Mouse (Mus musculus) heart, postnatal 0 days (tissue): ENCODE data around the gene Gm14399. TPM values are rescaled to one million over a fixed set of nuclear protein-coding genes. Genes with fewer than 3 reads are reported as not detected.
A peak's percentile ranks its signal among the peaks of the same experiment; 100 is the strongest.
"Not testable (repeated sequence)": the region's sequence is repeated elsewhere in the genome, so short reads cannot be mapped to it uniquely, and the experiment has no call there.

Experiments
- ATAC-seq: fragments of 200-750 bp; cut with Nextera tagmentation; 2 replicates; pipeline ENCODE4 v1.8.0; 2017; ENCODE audit warnings: low read depth, moderate number of reproducible peaks, moderate library complexity; ENCODE audit not compliant: insufficient read depth
- DNase-seq: peaks from one replicate; pipeline ENCODE4 v3.0.0-alpha.2; 2016; ENCODE audit warnings: low spot score
- H3K27ac ChIP-seq: fragments of 300-500 bp; sonication (generic); 2 replicates; pipeline ENCODE4 v1.5.1; 2014; ENCODE audit warnings: low read depth, mild to moderate bottlenecking
- H3K27me3 ChIP-seq: fragments of 300-500 bp; sonication (generic); 2 replicates; pipeline ENCODE4 v1.6.1; 2014; ENCODE audit warnings: low read length, mixed read lengths; ENCODE audit not compliant: control insufficient read depth, insufficient read depth
- H3K36me3 ChIP-seq: fragments of 300-500 bp; sonication (generic); replicated peaks from 2 replicates; pipeline ENCODE4 v1.6.1; 2014; ENCODE audit warnings: low read length, mixed read lengths; ENCODE audit not compliant: control insufficient read depth, insufficient read depth
- H3K4me1 ChIP-seq: fragments of 300-500 bp; sonication (generic); 2 replicates; pipeline ENCODE4 v1.6.1; 2014; ENCODE audit warnings: antibody characterized with exemption; ENCODE audit not compliant: control insufficient read depth, insufficient read depth
- H3K4me2 ChIP-seq: fragments of 300-500 bp; sonication (generic); 2 replicates; pipeline ENCODE4 v1.6.1; 2014; ENCODE audit warnings: low read depth, mild to moderate bottlenecking, low read length, moderate library complexity
- H3K4me3 ChIP-seq: fragments of 300-500 bp; sonication (generic); 2 replicates; pipeline ENCODE4 v1.5.1; 2014; ENCODE audit warnings: low read depth, low read length
- H3K9ac ChIP-seq: fragments of 300-500 bp; sonication (generic); replicated peaks from 2 replicates; pipeline ENCODE4 v1.6.1; 2014; ENCODE audit warnings: low read depth, low read length, mixed read lengths
- H3K9me3 ChIP-seq: fragments of 300-500 bp; sonication (generic); replicated peaks from 2 replicates; pipeline ENCODE4 v1.6.1; 2016; ENCODE audit warnings: low read length; ENCODE audit not compliant: control insufficient read depth
- CTCF ChIP-seq: IDR thresholded peaks from 2 replicates; pipeline ENCODE4 v1.5.1; 2016; ENCODE audit warnings: antibody characterized with exemption, control low read depth, low read depth
- EP300 ChIP-seq: IDR thresholded peaks from 2 replicates; pipeline ENCODE4 v1.6.1; 2016; ENCODE audit warnings: antibody characterized with exemption, low read depth
- WGBS: fragments of 180-500 bp; shearing (Covaris S2); extraction: QIAGEN DNeasy Blood & Tissue Kit; methylation state at CpG from one replicate; pipeline ENCODE4 v1.1.7; 2014; 5-methylcytosine and 5-hydroxymethylcytosine counted together
- polyA plus RNA-seq: library from polyadenylated mRNA; unstranded; fragments of >200 nt; fragmentation: Nextera tagmentation; extraction: Ambion mirVana; gene quantifications from 2 replicates; pipeline ENCODE4 v1.2.1, GENCODE M21; 2015
- total RNA-seq: library from RNA; depleted of rRNA; stranded (reverse); fragments of >200 nt; gene quantifications from 2 replicates; pipeline ENCODE4 v1.2.3, GENCODE M21; 2014; ENCODE audit warnings: low replicate concordance; rRNA removed

The Gm14399 gene
- total RNA-seq (2.2 and 16.4 TPM in 2 replicates), polyA plus RNA-seq (3.6 and 4.1 TPM in 2 replicates)

DNA sequence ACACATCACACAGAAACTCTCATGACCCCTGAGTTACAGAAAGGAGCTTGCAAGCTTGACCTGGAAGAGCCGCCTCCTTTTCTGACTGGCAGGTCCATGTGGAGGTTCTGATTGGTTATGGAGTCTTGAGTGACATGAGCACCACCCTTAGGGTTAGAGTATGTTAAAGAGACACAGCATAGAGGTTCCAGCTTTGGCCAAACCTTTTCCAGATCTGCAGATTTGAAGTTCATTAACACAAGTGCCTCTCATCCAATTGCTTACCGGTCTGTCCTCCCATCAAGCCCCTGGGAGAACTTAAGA is at the start of gene Gm14399:
Gene Gm14399 (minus strand): TSS at position 20 of the 303 bp plus-strand sequence.
- not testable (repeated sequence) for H3K9me3 ChIP-seq, H3K27ac ChIP-seq, H3K27me3 ChIP-seq, H3K4me1 ChIP-seq, ATAC-seq, DNase-seq, H3K36me3 ChIP-seq
- H3K4me2 ChIP-seq: peak within 1 kb of the TSS; percentile 53
- peak within 1 kb of the TSS; percentile 54 for H3K4me3 ChIP-seq
- peak within 1 kb of the TSS; percentile 33; the same call in 1 of the 2 replicates for H3K9ac ChIP-seq
- 25% methylated on average over 1 of the region's 2 CpGs for WGBS

DNA sequence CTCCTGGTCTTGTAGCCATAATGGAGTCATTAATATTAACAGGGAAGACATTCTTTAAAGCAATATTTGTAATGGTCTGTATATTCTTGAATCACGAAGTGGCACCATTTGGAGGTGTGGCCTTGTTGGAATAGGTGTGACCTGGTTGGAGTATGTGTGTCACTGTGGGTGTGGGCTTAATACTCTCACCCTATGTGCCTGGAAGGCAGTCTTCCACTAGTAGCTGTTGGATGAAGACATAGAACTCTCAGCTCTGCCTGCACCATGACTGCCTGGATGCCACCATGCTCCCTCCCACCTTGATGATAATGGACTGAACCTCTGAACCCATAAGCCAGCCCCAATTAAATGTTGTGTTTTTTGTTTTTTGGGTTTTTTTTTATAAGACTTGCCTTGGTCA is 37.2 kb upstream of the Gm14399 start:
- H3K27me3 ChIP-seq, H3K27ac ChIP-seq, H3K4me2 ChIP-seq, DNase-seq, H3K36me3 ChIP-seq, H3K9ac ChIP-seq, H3K9me3 ChIP-seq, ATAC-seq, H3K4me1 ChIP-seq, H3K4me3 ChIP-seq: not testable (repeated sequence)
- 44% methylated on average over 1 of the region's 1 CpGs for WGBS

- H3K9me3 ChIP-seq: no peaks in the 10 kb centered on the region
- TF ChIP-seq CTCF: no peak
- TF ChIP-seq EP300: no peak
- no peak overlapping the region for H3K4me3 ChIP-seq
- no peaks in the 10 kb centered on the region for H3K4me1 ChIP-seq
- H3K27ac ChIP-seq: no peak overlapping the region
- H3K27me3 ChIP-seq: no peaks in the 10 kb centered on the region
- WGBS: 76% methylated on average over 6 of the region's 6 CpGs
- H3K9ac ChIP-seq: no peak overlapping the region
- ATAC-seq (no peak), DNase-seq (no peak)
- no peaks in the 10 kb centered on the region for H3K36me3 ChIP-seq
- H3K4me2 ChIP-seq: no peak overlapping the region
Measured at GRCm38 (mm10) chr2:175176312-175176711, 34.5 kb upstream of the Gm14399 start.

DNA sequence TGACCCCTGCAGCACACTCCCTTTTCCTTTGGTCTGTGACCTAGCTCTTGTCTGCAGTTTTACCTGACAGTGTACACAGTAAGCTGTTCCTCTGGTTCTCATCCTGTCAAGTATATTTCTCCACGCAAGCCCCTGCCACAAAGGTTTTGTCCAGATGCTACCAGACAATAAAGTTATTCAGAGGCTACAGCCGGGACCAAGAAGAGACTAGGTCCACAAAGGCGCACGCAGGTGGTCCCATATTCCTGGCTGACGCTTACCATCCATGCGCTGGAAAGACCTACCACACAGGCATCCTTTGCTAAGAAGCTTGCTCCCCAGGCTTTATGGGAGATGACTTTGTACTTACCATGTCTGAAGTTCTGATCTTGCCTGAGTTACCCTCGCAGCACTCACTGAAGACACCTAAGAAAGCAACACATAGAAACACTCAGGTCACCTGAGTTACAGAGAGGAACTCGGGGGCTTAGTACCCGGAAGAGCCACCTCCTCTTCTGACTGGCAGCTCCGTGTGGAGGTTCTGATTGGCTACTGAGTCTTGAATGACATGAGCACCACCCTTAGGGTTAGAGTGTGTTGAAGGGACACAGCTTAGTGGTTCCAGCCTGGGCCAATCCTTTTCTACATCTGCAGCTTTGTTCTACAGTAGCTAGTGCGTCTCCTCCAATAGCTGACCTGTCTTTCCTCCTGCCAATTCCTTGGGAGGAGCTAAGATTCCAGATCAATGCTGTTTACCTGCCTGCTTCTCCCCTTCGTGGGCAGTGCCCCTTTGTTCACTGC is 33.8 kb upstream of the Gm14399 start, which contains the start of gene Gm14443:
Gene Gm14443 (minus strand): TSS at position 471 of the 780 bp plus-strand sequence.
- not testable (repeated sequence) for H3K4me1 ChIP-seq, H3K27me3 ChIP-seq, H3K9ac ChIP-seq, H3K36me3 ChIP-seq, H3K27ac ChIP-seq, H3K4me2 ChIP-seq, H3K4me3 ChIP-seq, ATAC-seq, H3K9me3 ChIP-seq, DNase-seq
- 70% methylated on average over 12 of the region's 12 CpGs for WGBS

DNA sequence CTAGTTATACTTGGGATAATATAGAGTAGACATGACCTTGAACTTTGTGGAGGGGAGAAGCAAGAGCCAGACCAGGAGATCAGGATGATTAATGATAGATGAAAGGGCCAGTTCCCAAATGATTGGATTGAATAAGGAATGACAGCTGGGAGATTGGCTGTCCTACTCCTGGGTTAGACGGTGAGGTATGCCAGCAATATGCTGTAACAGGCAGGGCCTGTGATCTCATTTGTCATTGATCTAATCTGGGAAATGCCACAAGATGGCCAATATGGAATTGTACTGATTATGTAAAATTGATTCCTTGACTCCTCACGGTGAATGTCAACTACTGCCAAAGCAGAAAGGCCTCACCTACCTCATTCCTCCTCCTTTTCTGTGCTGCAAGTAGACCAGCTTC is 32.2 kb upstream of the Gm14399 start:
- not testable (repeated sequence) for H3K27ac ChIP-seq, H3K27me3 ChIP-seq, H3K36me3 ChIP-seq, ATAC-seq, H3K4me2 ChIP-seq, H3K4me1 ChIP-seq, H3K9ac ChIP-seq, H3K4me3 ChIP-seq, DNase-seq, H3K9me3 ChIP-seq
- WGBS: 68% methylated on average over 2 of the region's 2 CpGs

- not testable (repeated sequence) for H3K27ac ChIP-seq, ATAC-seq, H3K4me1 ChIP-seq, H3K9me3 ChIP-seq, H3K9ac ChIP-seq, DNase-seq, H3K4me2 ChIP-seq, H3K4me3 ChIP-seq, H3K36me3 ChIP-seq, H3K27me3 ChIP-seq
- WGBS: 78% methylated on average over 3 of the region's 3 CpGs
Measured at GRCm38 (mm10) chr2:175172906-175173595, 31.2 kb upstream of the Gm14399 start.
